Mouse (Mus musculus) heart, embryonic 10.5 days (tissue): ENCODE measurements around the gene Rorb. TPM values are rescaled to one million over a fixed set of nuclear protein-coding genes. Genes with fewer than 3 reads are reported as not detected.

Experiments used
- DNase-seq: peaks from one replicate; pipeline ENCODE4 v3.0.0-alpha.2; 2017; ENCODE audit warnings: low spot score
- H3K27ac ChIP-seq: fragments of 300-500 bp; sonication (generic); 2 replicates; pipeline ENCODE4 v1.5.1; 2016; ENCODE audit warnings: mild to moderate bottlenecking
- H3K27me3 ChIP-seq: fragments of 300-500 bp; sonication (generic); 2 replicates; pipeline ENCODE4 v1.6.1; 2016; ENCODE audit warnings: mild to moderate bottlenecking; ENCODE audit not compliant: poor library complexity, insufficient read depth, severe bottlenecking
- H3K36me3 ChIP-seq: fragments of 300-500 bp; sonication (generic); 2 replicates; pipeline ENCODE4 v1.6.1; 2016; ENCODE audit warnings: mild to moderate bottlenecking, moderate library complexity
- H3K4me1 ChIP-seq: fragments of 300-500 bp; sonication (generic); 2 replicates; pipeline ENCODE4 v1.6.1; 2016; ENCODE audit warnings: mild to moderate bottlenecking
- H3K4me3 ChIP-seq: fragments of 300-500 bp; sonication (generic); 2 replicates; pipeline ENCODE4 v1.5.1; 2016; ENCODE audit warnings: mild to moderate bottlenecking, moderate library complexity
- H3K9me3 ChIP-seq: fragments of 300-500 bp; sonication (generic); 2 replicates; pipeline ENCODE4 v1.6.1; 2016; ENCODE audit warnings: mild to moderate bottlenecking, moderate library complexity
- WGBS: fragments of 180-500 bp; shearing (Covaris S2); methylation state at CpG from one replicate; pipeline ENCODE4 v1.1.7; 2016; 5-methylcytosine and 5-hydroxymethylcytosine counted together
- polyA plus RNA-seq: library from polyadenylated mRNA; unstranded; fragments of >200 nt; fragmentation: Nextera tagmentation; extraction: Ambion mirVana; gene quantifications from 2 replicates; pipeline ENCODE4 v1.2.1, GENCODE M21; 2016

Gene Rorb
- polyA plus RNA-seq, 1 experiment from 2014 or later, result 0.14 TPM

DNA sequence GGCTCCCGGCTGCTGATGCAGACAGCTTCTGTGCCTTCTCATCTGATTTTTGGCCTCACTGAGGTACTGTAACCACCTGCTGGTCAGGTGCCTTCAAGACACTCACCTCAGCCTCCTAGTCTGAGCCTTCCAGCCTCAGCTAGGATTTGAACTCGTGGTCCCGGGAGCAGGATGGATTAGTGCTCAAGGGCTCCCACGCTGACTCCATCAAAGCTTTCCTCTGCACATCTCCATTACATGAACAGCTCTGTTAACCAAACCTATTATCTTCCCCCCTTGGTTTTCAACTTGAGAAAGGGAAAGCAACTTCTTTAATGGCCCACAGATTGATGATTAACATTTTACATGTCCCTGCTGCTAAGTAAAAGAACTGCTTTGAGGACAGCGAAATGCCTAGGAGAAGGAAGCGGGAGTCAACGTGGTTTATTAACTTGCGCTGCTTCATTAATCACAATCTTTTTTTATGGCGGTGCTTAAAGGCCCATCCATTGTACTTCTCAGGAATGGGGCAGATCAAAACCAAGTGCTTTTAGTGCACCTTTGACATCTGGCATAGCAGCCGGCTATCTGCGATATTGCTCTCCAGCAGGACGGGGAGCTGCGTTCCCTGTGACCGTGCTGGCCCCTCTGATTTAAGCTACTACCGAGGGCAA, 208.8 kb downstream of the Rorb start:
- Histone ChIP-seq H3K27ac (no peak overlapping the region), H3K9me3 (no peaks in the 10 kb centered on the region), H3K27me3 (no peaks in the 10 kb centered on the region), H3K4me1 (no peaks in the 10 kb centered on the region), H3K36me3 (no peaks in the 10 kb centered on the region), H3K4me3 (no peak overlapping the region)
- WGBS, result 87% methylated on average over 15 of the region's 15 CpGs
- DNase-seq, result no peak

DNA sequence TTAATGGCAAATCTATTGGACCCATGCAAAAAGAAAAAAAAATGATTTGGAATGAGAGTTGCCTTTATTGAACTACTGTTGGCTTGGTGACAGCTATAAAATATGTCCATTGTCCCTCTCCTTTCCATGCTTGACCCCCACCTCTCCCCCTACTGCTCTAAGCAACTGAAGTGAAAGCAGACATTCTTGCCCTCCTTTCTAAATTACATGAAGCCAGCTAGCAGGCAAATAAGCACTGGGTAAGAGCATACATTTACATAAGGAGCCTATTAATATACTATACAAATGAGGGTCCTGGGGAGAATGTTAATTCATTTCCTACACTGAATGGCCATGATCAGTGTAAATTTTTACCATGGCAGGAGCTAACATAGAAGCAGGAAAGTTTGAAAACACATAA, 212.8 kb downstream of the Rorb start:
- Histone ChIP-seq H3K9me3 (no peaks in the 10 kb centered on the region), H3K27me3 (no peaks in the 10 kb centered on the region), H3K36me3 (no peaks in the 10 kb centered on the region), H3K4me3 (no peak overlapping the region), H3K27ac (no peak overlapping the region), H3K4me1 (no peaks in the 10 kb centered on the region)
- no peak for DNase-seq

DNA sequence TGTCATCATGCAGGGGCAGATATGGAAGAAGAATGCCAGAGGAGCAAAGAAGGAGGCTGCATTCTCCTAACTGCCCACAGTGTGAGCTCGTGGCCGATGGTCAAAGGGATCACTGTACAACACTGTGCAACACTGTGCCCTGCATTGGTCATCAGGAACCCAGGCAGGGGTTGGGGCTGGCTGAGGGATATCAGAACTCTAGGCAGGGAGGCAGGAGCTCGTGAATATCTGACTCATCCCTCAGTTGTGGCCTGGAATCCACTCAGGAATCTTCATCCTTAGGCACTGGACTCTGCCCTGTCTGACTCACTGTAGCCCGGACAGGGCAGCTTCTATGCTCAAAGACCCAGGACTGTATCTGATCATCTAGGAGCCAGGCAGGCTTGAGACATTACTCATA, 220.8 kb downstream of the Rorb start:
- no peak for DNase-seq
- no peaks in the 10 kb centered on the region for H3K36me3 ChIP-seq
- H3K27me3 ChIP-seq, result no peaks in the 10 kb centered on the region
- no peak overlapping the region for H3K4me3 ChIP-seq
- H3K27ac ChIP-seq, result no peak overlapping the region
- 63% methylated on average over 4 of the region's 4 CpGs for WGBS
- H3K9me3 ChIP-seq, result no peaks in the 10 kb centered on the region
- 0 out of 2 replicates have a peak, but pooled peaks cover 3% of the 10 kb centered on the region for H3K4me1 ChIP-seq

DNA sequence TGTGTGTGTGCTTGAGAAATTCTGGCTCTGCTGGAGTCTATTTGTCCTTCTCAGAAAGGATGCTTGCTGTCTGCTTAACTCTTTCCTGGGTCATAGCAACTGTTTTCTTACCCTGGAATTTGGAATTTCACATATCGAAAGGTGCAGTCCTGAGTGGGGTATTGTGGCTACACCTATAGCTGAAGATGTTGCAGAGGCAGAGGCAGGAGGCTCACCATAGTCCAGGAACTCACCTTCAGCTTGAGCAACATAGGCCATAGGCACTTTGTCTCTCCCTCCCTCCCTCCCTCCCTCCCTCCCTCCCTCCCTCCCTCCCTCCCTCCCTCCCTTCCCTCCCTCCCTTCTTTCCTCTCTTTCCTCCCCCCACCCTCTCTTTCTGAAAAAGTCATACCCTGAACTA, 221.4 kb downstream of the Rorb start:
- H3K36me3 ChIP-seq, result no peaks in the 10 kb centered on the region
- H3K4me1 ChIP-seq, result 0 out of 2 replicates have a peak, but pooled peaks cover 3% of the 10 kb centered on the region
- no peak for DNase-seq
- H3K4me3 ChIP-seq, result 0 out of 2 replicates have a peak overlapping the region, but pooled peaks have one; percentile 44
- no peaks in the 10 kb centered on the region for H3K9me3 ChIP-seq
- no peak overlapping the region for H3K27ac ChIP-seq
- 82% methylated on average over 1 of the region's 1 CpGs for WGBS
- H3K27me3 ChIP-seq, result no peaks in the 10 kb centered on the region

DNA sequence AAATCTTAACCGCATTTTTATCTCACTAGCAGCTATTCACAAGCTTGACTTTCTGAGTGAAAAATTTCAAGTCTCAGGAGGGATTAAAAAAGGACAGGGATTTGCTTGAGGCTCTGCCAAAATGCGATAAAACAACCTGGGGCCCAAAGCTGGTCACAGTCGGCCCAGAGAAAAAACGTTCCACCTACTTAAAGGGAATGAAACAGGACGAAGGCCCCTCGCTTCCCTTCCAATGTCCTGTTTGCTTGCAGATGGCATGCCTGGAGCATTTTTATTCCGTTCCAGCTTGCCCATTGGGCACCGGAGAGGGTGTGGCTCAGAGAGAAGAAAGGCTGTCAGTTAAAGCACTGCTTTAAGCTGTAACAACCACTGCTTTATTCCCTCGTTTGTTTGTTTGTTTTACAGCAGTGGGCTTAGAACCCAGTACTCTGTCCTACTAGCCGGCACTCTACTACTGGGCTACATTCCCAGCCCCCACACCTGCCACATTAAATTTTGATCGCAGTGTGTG, 221.8 kb downstream of the Rorb start:
- Histone ChIP-seq H3K9me3 (no peaks in the 10 kb centered on the region), H3K36me3 (no peaks in the 10 kb centered on the region), H3K4me1 (0 out of 2 replicates have a peak, but pooled peaks cover 3% of the 10 kb centered on the region), H3K27me3 (no peaks in the 10 kb centered on the region), H3K27ac (no peak overlapping the region), H3K4me3 (peak overlapping the region; percentile 44)
- 18% methylated on average over 11 of the region's 11 CpGs for WGBS
- DNase-seq, result no peak

DNA sequence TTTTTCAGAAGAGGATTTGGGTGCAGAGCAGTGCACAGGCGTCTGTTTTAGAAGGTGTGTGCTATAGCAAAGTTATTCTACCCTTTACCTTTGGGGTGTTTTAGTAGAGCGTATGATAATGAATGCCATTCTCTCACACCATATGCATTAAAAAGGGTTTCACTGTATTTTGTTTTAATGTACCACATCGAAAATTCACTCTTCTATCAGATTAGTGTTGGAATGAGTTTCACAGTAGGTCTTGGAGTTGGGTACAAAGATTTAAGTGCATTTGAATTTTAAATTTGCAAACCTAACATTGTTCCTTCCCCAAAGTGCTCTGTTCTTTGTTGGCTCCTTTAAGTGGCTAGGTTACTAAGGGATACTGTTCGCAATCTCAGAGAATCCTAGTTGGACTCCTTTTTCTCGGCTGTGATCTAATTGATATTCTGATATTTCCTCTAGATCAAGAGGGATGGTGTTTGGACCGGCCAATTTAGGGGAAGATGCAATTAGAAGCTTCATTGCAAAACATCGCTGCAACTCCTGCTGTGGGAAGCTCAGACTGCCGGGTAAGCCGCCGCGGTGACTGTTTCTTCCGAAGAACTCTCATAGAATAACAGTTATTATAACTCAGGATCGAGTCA, 222.4 kb downstream of the Rorb start:
- Histone ChIP-seq H3K9me3 (no peaks in the 10 kb centered on the region), H3K4me3 (peak overlapping the region; percentile 44), H3K4me1 (0 out of 2 replicates have a peak, but pooled peaks cover 3% of the 10 kb centered on the region), H3K36me3 (no peaks in the 10 kb centered on the region), H3K27ac (no peak overlapping the region), H3K27me3 (no peaks in the 10 kb centered on the region)
- no peak for DNase-seq
- 44% methylated on average over 13 of the region's 13 CpGs for WGBS

DNA sequence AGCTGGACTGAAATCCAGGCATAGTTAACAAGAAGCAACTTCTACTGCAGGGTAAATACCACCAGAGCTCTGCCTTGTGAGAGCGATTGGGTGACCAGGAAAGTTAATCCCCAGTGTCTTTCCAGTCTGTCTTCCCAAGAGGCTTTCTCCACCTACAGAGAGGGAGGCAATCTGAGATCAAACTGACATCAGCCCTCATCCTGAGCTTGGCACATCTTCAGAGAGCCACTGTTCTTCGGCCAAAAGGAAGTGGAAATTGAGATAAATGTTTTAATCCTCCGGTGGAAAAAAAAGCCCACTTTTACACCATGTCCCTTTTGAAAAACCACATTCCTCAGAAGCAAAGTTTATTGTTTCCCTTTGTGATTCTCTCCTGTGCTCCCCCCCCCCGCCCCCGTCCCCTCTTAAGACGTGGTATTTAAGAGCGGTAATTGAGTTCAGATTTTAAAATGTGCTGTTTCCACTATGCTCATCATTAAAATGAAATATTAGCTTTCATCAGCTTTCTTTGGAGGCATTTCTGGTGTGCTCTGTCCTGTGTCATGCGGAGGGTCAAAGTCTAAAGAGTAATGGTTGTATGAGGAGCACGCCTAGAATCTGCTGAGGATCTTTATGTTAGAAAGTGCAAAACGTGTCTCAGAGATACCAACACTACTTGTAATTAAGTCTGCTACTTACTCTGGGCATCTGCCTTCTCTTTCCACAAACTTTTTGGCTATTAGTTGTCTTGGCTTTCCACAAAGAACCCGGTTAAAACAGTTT, 223.2 kb downstream of the Rorb start:
- Histone ChIP-seq H3K27ac (no peak overlapping the region), H3K36me3 (no peaks in the 10 kb centered on the region), H3K4me1 (0 out of 2 replicates have a peak, but pooled peaks cover 3% of the 10 kb centered on the region), H3K9me3 (no peaks in the 10 kb centered on the region), H3K4me3 (no peak overlapping the region), H3K27me3 (no peaks in the 10 kb centered on the region)
- WGBS, result 61% methylated on average over 11 of the region's 11 CpGs
- DNase-seq, result no peak

DNA sequence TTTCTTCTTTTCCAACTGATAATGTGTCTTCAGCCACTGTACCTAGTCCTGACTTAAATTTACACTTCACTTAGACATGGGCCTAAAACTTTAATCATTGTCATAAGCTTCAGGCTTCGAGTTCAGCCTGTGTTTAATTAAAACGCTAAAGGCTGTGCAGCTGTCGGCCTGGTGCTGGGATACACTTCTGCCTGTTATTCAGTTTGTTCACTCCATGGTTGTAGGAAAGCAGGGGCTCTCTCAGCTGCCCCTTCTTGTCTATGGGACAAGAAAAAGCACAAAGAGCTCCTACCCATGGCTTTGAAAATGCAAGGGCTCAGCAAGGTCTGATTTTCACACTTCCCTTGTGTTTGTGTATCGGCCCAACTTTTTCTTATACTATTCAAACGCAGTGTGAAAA, 229.8 kb downstream of the Rorb start:
- 80% methylated on average over 5 of the region's 5 CpGs for WGBS
- H3K4me1 ChIP-seq, result no peaks in the 10 kb centered on the region
- no peaks in the 10 kb centered on the region for H3K27me3 ChIP-seq
- no peak overlapping the region for H3K27ac ChIP-seq
- no peak for DNase-seq
- H3K9me3 ChIP-seq, result no peaks in the 10 kb centered on the region
- H3K4me3 ChIP-seq, result no peak overlapping the region
- H3K36me3 ChIP-seq, result no peaks in the 10 kb centered on the region
